Mouse (Mus musculus): ENCODE measurements around the gene Arid3c. TPM values are rescaled to one million over a fixed set of nuclear protein-coding genes. Genes with fewer than 3 reads are reported as not detected.

The Arid3c gene
- total and polyA plus RNA-seq, 3 experiments, result not detected

GRCm38 (mm10) chr4:41681947-41682346 is 49.0 kb downstream of the Arid3c start:
- no peak overlapping the region for H3K27ac ChIP-seq
- intact Hi-C loops (cut with DNase I), result no loop called here
- H3K9ac ChIP-seq (ENCODE audit: low read depth, low read length), result no peak overlapping the region
- H3K79me2 ChIP-seq (replicated peaks; ENCODE audit: control insufficient read depth, insufficient read depth, low read length), result no peaks in the 10 kb centered on the region
- H3K27me3 ChIP-seq (ENCODE audit: control insufficient read depth, insufficient read depth, low read length), result no peaks in the 10 kb centered on the region
- 65% methylated on average over 10 of the region's 10 CpGs for WGBS
- no peak for DNase-seq
- H3K36me3 ChIP-seq (ENCODE audit: control insufficient read depth, insufficient read depth, low read length), result no peaks in the 10 kb centered on the region
- H3K4me3 ChIP-seq, result no peak overlapping the region
- H3K4me1 ChIP-seq (ENCODE audit: control insufficient read depth, insufficient read depth, low read length), result no peaks in the 10 kb centered on the region
- TF ChIP-seq EP300 (IDR thresholded peaks at IDR 0.05; ENCODE audit: insufficient read depth, low read depth, low read length) (no peak), POLR2A (IDR thresholded peaks at IDR 0.05; ENCODE audit: insufficient read depth, low read depth, low read length) (no peak), CTCF (IDR thresholded peaks at IDR 0.05) (no peak)

- H3K27me3 ChIP-seq (ENCODE audit: control insufficient read depth, insufficient read depth, low read length), result no peaks in the 10 kb centered on the region
- H3K9ac ChIP-seq (ENCODE audit: low read depth, low read length), result no peak overlapping the region
- H3K79me2 ChIP-seq (replicated peaks; ENCODE audit: control insufficient read depth, insufficient read depth, low read length), result no peaks in the 10 kb centered on the region
- no peaks in the 10 kb centered on the region for H3K4me1 ChIP-seq (ENCODE audit: control insufficient read depth, insufficient read depth, low read length)
- TF ChIP-seq EP300 (IDR thresholded peaks at IDR 0.05; ENCODE audit: insufficient read depth, low read depth, low read length) (no peak), CTCF (IDR thresholded peaks at IDR 0.05) (no peak), POLR2A (IDR thresholded peaks at IDR 0.05; ENCODE audit: insufficient read depth, low read depth, low read length) (no peak)
- WGBS, result 72% methylated on average over 4 of the region's 4 CpGs
- intact Hi-C loops (cut with DNase I), result no loop called here
- no peak for DNase-seq
- no peak overlapping the region for H3K4me3 ChIP-seq
- no peaks in the 10 kb centered on the region for H3K36me3 ChIP-seq (ENCODE audit: control insufficient read depth, insufficient read depth, low read length)
- H3K27ac ChIP-seq, result no peak overlapping the region
These were observed 49.8 kb downstream of the Arid3c start for GRCm38 (mm10) chr4:41681176-41681575.

- no peak overlapping the region for H3K27ac ChIP-seq
- H3K4me1 ChIP-seq (ENCODE audit: control insufficient read depth, insufficient read depth, low read length), result no peaks in the 10 kb centered on the region
- 78% methylated on average over 1 of the region's 2 CpGs for WGBS
These were observed 51.7 kb downstream of the Arid3c start for GRCm38 (mm10) chr4:41679291-41679690.

GRCm38 (mm10) chr4:41678863-41679262 is 52.1 kb downstream of the Arid3c start:
- H3K4me1 ChIP-seq (ENCODE audit: control insufficient read depth, insufficient read depth, low read length), result no peaks in the 10 kb centered on the region
- H3K79me2 ChIP-seq (replicated peaks; ENCODE audit: control insufficient read depth, insufficient read depth, low read length), result no peaks in the 10 kb centered on the region
- no peak for DNase-seq
- WGBS, result 67% methylated on average over 6 of the region's 6 CpGs
- H3K27ac ChIP-seq, result no peak overlapping the region
- TF ChIP-seq POLR2A (IDR thresholded peaks at IDR 0.05; ENCODE audit: insufficient read depth, low read depth, low read length) (no peak), CTCF (IDR thresholded peaks at IDR 0.05) (no peak), EP300 (IDR thresholded peaks at IDR 0.05; ENCODE audit: insufficient read depth, low read depth, low read length) (no peak)
- intact Hi-C loops (cut with DNase I), result no loop called here
- no peak overlapping the region for H3K9ac ChIP-seq (ENCODE audit: low read depth, low read length)
- no peak overlapping the region for H3K4me3 ChIP-seq
- H3K27me3 ChIP-seq (ENCODE audit: control insufficient read depth, insufficient read depth, low read length), result no peaks in the 10 kb centered on the region
- no peaks in the 10 kb centered on the region for H3K36me3 ChIP-seq (ENCODE audit: control insufficient read depth, insufficient read depth, low read length)

More at GRCm38 (mm10) chr4:41679291-41679690, 51.7 kb downstream of the Arid3c start:
- Histone ChIP-seq H3K36me3 (ENCODE audit: control insufficient read depth, insufficient read depth, low read length) (no peaks in the 10 kb centered on the region), H3K79me2 (replicated peaks; ENCODE audit: control insufficient read depth, insufficient read depth, low read length) (no peaks in the 10 kb centered on the region), H3K9ac (ENCODE audit: low read depth, low read length) (no peak overlapping the region), H3K4me3 (no peak overlapping the region), H3K27me3 (ENCODE audit: control insufficient read depth, insufficient read depth, low read length) (no peaks in the 10 kb centered on the region)
- intact Hi-C loops (cut with DNase I), result no loop called here
- TF ChIP-seq POLR2A (IDR thresholded peaks at IDR 0.05; ENCODE audit: insufficient read depth, low read depth, low read length), result no peak
- no peak for TF ChIP-seq CTCF (IDR thresholded peaks at IDR 0.05)
- TF ChIP-seq EP300 (IDR thresholded peaks at IDR 0.05; ENCODE audit: insufficient read depth, low read depth, low read length), result no peak
- no peak for DNase-seq

- H3K79me2 ChIP-seq (replicated peaks; ENCODE audit: control insufficient read depth, insufficient read depth, low read length), result no peaks in the 10 kb centered on the region
- H3K4me1 ChIP-seq (ENCODE audit: control insufficient read depth, insufficient read depth, low read length), result no peaks in the 10 kb centered on the region
- H3K9ac ChIP-seq (ENCODE audit: low read depth, low read length), result no peak overlapping the region
- no peaks in the 10 kb centered on the region for H3K27me3 ChIP-seq (ENCODE audit: control insufficient read depth, insufficient read depth, low read length)
- intact Hi-C loops (cut with DNase I), result no loop called here
- no peak overlapping the region for H3K27ac ChIP-seq
- 50% methylated on average over 12 of the region's 13 CpGs for WGBS
- no peak for DNase-seq
- no peak overlapping the region for H3K4me3 ChIP-seq
- no peaks in the 10 kb centered on the region for H3K36me3 ChIP-seq (ENCODE audit: control insufficient read depth, insufficient read depth, low read length)
- no peak for TF ChIP-seq EP300 (IDR thresholded peaks at IDR 0.05; ENCODE audit: insufficient read depth, low read depth, low read length)
- TF ChIP-seq CTCF (IDR thresholded peaks at IDR 0.05), result no peak
- no peak for TF ChIP-seq POLR2A (IDR thresholded peaks at IDR 0.05; ENCODE audit: insufficient read depth, low read depth, low read length)
These were observed 53.8 kb downstream of the Arid3c start for GRCm38 (mm10) chr4:41677006-41677629.

- Histone ChIP-seq H3K4me3 (no peak overlapping the region), H3K27me3 (ENCODE audit: control insufficient read depth, insufficient read depth, low read length) (no peaks in the 10 kb centered on the region), H3K4me1 (ENCODE audit: control insufficient read depth, insufficient read depth, low read length) (no peaks in the 10 kb centered on the region), H3K36me3 (ENCODE audit: control insufficient read depth, insufficient read depth, low read length) (no peaks in the 10 kb centered on the region), H3K79me2 (replicated peaks; ENCODE audit: control insufficient read depth, insufficient read depth, low read length) (no peaks in the 10 kb centered on the region), H3K9ac (ENCODE audit: low read depth, low read length) (no peak overlapping the region), H3K27ac (no peak overlapping the region)
- DNase-seq, result no peak
- TF ChIP-seq POLR2A (IDR thresholded peaks at IDR 0.05; ENCODE audit: insufficient read depth, low read depth, low read length) (no peak), CTCF (IDR thresholded peaks at IDR 0.05) (no peak), EP300 (IDR thresholded peaks at IDR 0.05; ENCODE audit: insufficient read depth, low read depth, low read length) (no peak)
- intact Hi-C loops (cut with DNase I), result no loop called here
- WGBS, result 40% methylated on average over 17 of the region's 17 CpGs
These were observed 54.5 kb downstream of the Arid3c start for GRCm38 (mm10) chr4:41676248-41677005.

Other genes starting within 250 kb of the Arid3c start
- gene AI464131, start 228.1 kb downstream of the Arid3c start, total RNA-seq (2021), result 10 to 100 TPM; 11.6 to 12.0 TPM
- 7.6 and 11.0 TPM in 2 replicates for gene AI464131, start 228.1 kb downstream of the Arid3c start, polyA plus RNA-seq (2012; rRNA removed)
- gene 1110017D15Rik, start 213.8 kb downstream of the Arid3c start, total RNA-seq (2021), result not detected
- 0.94 and 3.2 TPM in 2 replicates for gene 1110017D15Rik, start 213.8 kb downstream of the Arid3c start, polyA plus RNA-seq (2012; rRNA removed)
- gene Fam219a, start 161.6 kb downstream of the Arid3c start, total RNA-seq (2021), result 10 to 100 TPM; 13.4 to 14.4 TPM
- 15.8 and 18.4 TPM in 2 replicates for gene Fam219a, start 161.6 kb downstream of the Arid3c start, polyA plus RNA-seq (2012; rRNA removed)
- 1 to 10 TPM in 1 of 2 experiments, under 1 TPM in 1; 0.94 to 2.3 TPM for gene Dnaic1, start 161.4 kb downstream of the Arid3c start, total RNA-seq (2021)
- gene Dnaic1, start 161.4 kb downstream of the Arid3c start, polyA plus RNA-seq (2012; rRNA removed), result 7.3 and 8.6 TPM in 2 replicates
- 1 to 10 TPM; 8.1 to 8.3 TPM for gene Enho, start 90.8 kb downstream of the Arid3c start, total RNA-seq (2021)
- gene Enho, start 90.8 kb downstream of the Arid3c start, polyA plus RNA-seq (2012; rRNA removed), result 20.4 and 22.3 TPM in 2 replicates
- 1 to 10 TPM; 4.1 to 5.4 TPM for gene Cntfr, start 34.1 kb downstream of the Arid3c start, total RNA-seq (2021)
- 8.5 and 11.4 TPM in 2 replicates for gene Cntfr, start 34.1 kb downstream of the Arid3c start, polyA plus RNA-seq (2012; rRNA removed)
- gene Il11ra1, start 31.2 kb downstream of the Arid3c start, total RNA-seq (2021), result 10 to 100 TPM; 88.2 to 99.3 TPM
- gene Il11ra1, start 31.2 kb downstream of the Arid3c start, polyA plus RNA-seq (2012; rRNA removed), result 79.9 and 108 TPM in 2 replicates
- gene Rpp25l, start 17.6 kb downstream of the Arid3c start, total RNA-seq (2021), result 10 to 100 TPM; 30.1 to 32.3 TPM
- 33.2 and 33.8 TPM in 2 replicates for gene Rpp25l, start 17.6 kb downstream of the Arid3c start, polyA plus RNA-seq (2012; rRNA removed)
- 10 to 100 TPM; 68.4 to 75.7 TPM for gene Dctn3, start 8.0 kb downstream of the Arid3c start, total RNA-seq (2021)
- gene Dctn3, start 8.0 kb downstream of the Arid3c start, polyA plus RNA-seq (2012; rRNA removed), result 49.1 and 54.3 TPM in 2 replicates
- gene Galt, start 24.1 kb upstream of the Arid3c start, total RNA-seq (2021), result 10 to 100 TPM; 42.5 to 52.7 TPM
- 136 and 137 TPM in 2 replicates for gene Galt, start 24.1 kb upstream of the Arid3c start, polyA plus RNA-seq (2012; rRNA removed)
- 10 to 100 TPM; 19.6 to 20.7 TPM for gene Sigmar1, start 25.0 kb upstream of the Arid3c start, total RNA-seq (2021)
- 33.2 and 47.7 TPM in 2 replicates for gene Sigmar1, start 25.0 kb upstream of the Arid3c start, polyA plus RNA-seq (2012; rRNA removed)
- gene Ccl27a, start 43.1 kb upstream of the Arid3c start, total RNA-seq (2021), result 10 to 100 TPM; 17.7 to 20.2 TPM
- gene Ccl27a, start 43.1 kb upstream of the Arid3c start, polyA plus RNA-seq (2012; rRNA removed), result 23.0 and 23.6 TPM in 2 replicates
- gene Gm21541, start 172.5 kb upstream of the Arid3c start, total RNA-seq (2021), result not detected
- 4.4 and 7.2 TPM in 2 replicates for gene Gm21541, start 172.5 kb upstream of the Arid3c start, polyA plus RNA-seq (2012; rRNA removed)
- under 1 TPM in 1 of 2 experiments, not detected in 1; 0.50 TPM for gene Gm20878, start 210.4 kb upstream of the Arid3c start, total RNA-seq (2021)
- gene Gm20878, start 210.4 kb upstream of the Arid3c start, polyA plus RNA-seq (2012; rRNA removed), result 0.41 and 1.00 TPM in 2 replicates
- under 1 TPM in 1 of 2 experiments, not detected in 1; 0.10 TPM for gene Fam205a4, start 234.9 kb upstream of the Arid3c start, total RNA-seq (2021)
- not detected in 2 replicates for gene Fam205a4, start 234.9 kb upstream of the Arid3c start, polyA plus RNA-seq (2012; rRNA removed)

Measured in heart, adult 2 months (tissue).